Comparison of ENCODE assay signal across 13 mouse cellular contexts in genomic region chr11:100411736-100412135, GRCm38 (mm10). TPM values are rescaled to one million over a fixed set of nuclear protein-coding genes. Genes with fewer than 3 reads are reported as not detected.
DNase-seq lines count a peak whose midpoint lies in the region; ATAC-seq and TF ChIP-seq lines count a peak whose summit lies in the region.
"Had no signal": no experiment of that assay in that cellular context is flagged by ENCODE, and none has a peak within 500 bp of the region (broad histone marks: within the 10 kb centered on the region; RNA-seq: fewer than 3 reads in every experiment).

No protein-coding gene starts in this region.

- H3K4me2 ChIP-seq in heart, embryonic 11.5 days = peak overlapping the region; percentile 94
- H3K4me2 ChIP-seq in lung, embryonic 15.5 days = peak overlapping the region; percentile 89; the same call in 1 of the 2 replicates
- H3K4me2 ChIP-seq in embryonic facial prominence, embryonic 12.5 days (replicated peaks) = peak overlapping the region; percentile 57
- peak overlapping the region; percentile 68 for H3K4me2 ChIP-seq in stomach, embryonic 16.5 days (ENCODE audit: low read depth, low read length)
- H3K4me2 ChIP-seq: hindbrain, embryonic 14.5 days had no signal

- no peak for TF ChIP-seq CTCF in lung, adult 2 months (IDR thresholded peaks at IDR 0.05; ENCODE audit: insufficient read depth, low read length)

- H3K9ac ChIP-seq in heart, embryonic 11.5 days (ENCODE audit: low read depth, low read length) = peak overlapping the region; percentile 90; the same call in 1 of the 2 replicates
- no peak overlapping the region for H3K9ac ChIP-seq in lung, embryonic 15.5 days
- H3K9ac ChIP-seq in embryonic facial prominence, embryonic 12.5 days = 0 out of 2 replicates have a peak overlapping the region, but pooled peaks have one; percentile 80
- H3K9ac ChIP-seq in stomach, embryonic 16.5 days (ENCODE audit: low read length) = peak overlapping the region; percentile 94
- H3K9ac ChIP-seq: hindbrain, embryonic 14.5 days; neural tube, embryonic 12.5 days had no signal

- no peaks in the 10 kb centered on the region for H3K9me3 ChIP-seq in heart, embryonic 11.5 days (replicated peaks; ENCODE audit: control insufficient read depth, low read length)
- H3K9me3 ChIP-seq in lung, embryonic 15.5 days = no peaks in the 10 kb centered on the region
- no peaks in the 10 kb centered on the region for H3K9me3 ChIP-seq in embryonic facial prominence, embryonic 12.5 days
- no peaks in the 10 kb centered on the region for H3K9me3 ChIP-seq in stomach, embryonic 16.5 days (replicated peaks; ENCODE audit: control insufficient read depth, low read length)
- H3K9me3 ChIP-seq: neural tube, embryonic 12.5 days had no signal

- peak overlapping the region; percentile 35; the same call in 1 of the 2 replicates for H3K27ac ChIP-seq in heart, embryonic 11.5 days (ENCODE audit: low read depth, low read length)
- no peak overlapping the region; the same call in 1 of the 2 replicates for H3K27ac ChIP-seq in lung, embryonic 15.5 days
- H3K27ac ChIP-seq in embryonic facial prominence, embryonic 12.5 days = no peak overlapping the region
- H3K27ac ChIP-seq in stomach, embryonic 16.5 days (ENCODE audit: low read length) = peak overlapping the region; percentile 93
- H3K27ac ChIP-seq: hindbrain, embryonic 14.5 days; macrophage; neural tube, embryonic 12.5 days had no signal

- ATAC-seq in heart, embryonic 11.5 days (replicated peaks; ENCODE audit: insufficient number of reproducible peaks, low FRiP score, low TSS enrichment) = no peak
- ATAC-seq in lung, embryonic 15.5 days (ENCODE audit: borderline replicate concordance, extremely low read depth, low FRiP score, low TSS enrichment) = no peak
- ATAC-seq in embryonic facial prominence, embryonic 12.5 days (ENCODE audit: insufficient number of reproducible peaks, insufficient read depth, low FRiP score, low TSS enrichment) = no peak
- ATAC-seq in stomach, embryonic 16.5 days (ENCODE audit: insufficient read depth, low FRiP score) = no peak

- H3K27me3 ChIP-seq in heart, embryonic 11.5 days (ENCODE audit: control insufficient read depth, insufficient read depth, low read length) = no peaks in the 10 kb centered on the region
- no peaks in the 10 kb centered on the region for H3K27me3 ChIP-seq in lung, embryonic 15.5 days
- H3K27me3 ChIP-seq in embryonic facial prominence, embryonic 12.5 days = no peaks in the 10 kb centered on the region
- no peaks in the 10 kb centered on the region for H3K27me3 ChIP-seq in stomach, embryonic 16.5 days (ENCODE audit: control insufficient read depth, insufficient read depth, low read length)

- no peak overlapping the region for H3K4me3 ChIP-seq in heart, embryonic 11.5 days (ENCODE audit: low read depth, low read length)
- H3K4me3 ChIP-seq in lung, embryonic 15.5 days = no peak overlapping the region
- H3K4me3 ChIP-seq in lung, adult 2 months (replicated peaks; ENCODE audit: extremely low read depth, low read depth, low read length) = no peak overlapping the region
- H3K4me3 ChIP-seq in embryonic facial prominence, embryonic 12.5 days = peak overlapping the region; percentile 72; the same call in 1 of the 2 replicates
- H3K4me3 ChIP-seq in stomach, embryonic 16.5 days (replicated peaks; ENCODE audit: low read length) = peak overlapping the region; percentile 82
- H3K4me3 ChIP-seq: neural tube, embryonic 12.5 days had no signal

- 61% methylated on average over 11 of the region's 11 CpGs for WGBS in heart, embryonic 11.5 days (ENCODE audit: insufficient replicate concordance)
- 61% methylated on average over 11 of the region's 11 CpGs for WGBS in lung, embryonic 15.5 days
- 64% methylated on average over 11 of the region's 11 CpGs for WGBS in lung, adult 2 months
- WGBS in embryonic facial prominence, embryonic 12.5 days = 76% methylated on average over 11 of the region's 11 CpGs
- 39% methylated on average over 11 of the region's 11 CpGs for WGBS in stomach, embryonic 16.5 days

- H3K4me1 ChIP-seq in heart, embryonic 11.5 days (ENCODE audit: control insufficient read depth, insufficient read depth, low read length) = peaks cover 30% of the 10 kb centered on the region
- H3K4me1 ChIP-seq in lung, embryonic 15.5 days = peaks cover 47% of the 10 kb centered on the region
- H3K4me1 ChIP-seq in lung, adult 2 months (ENCODE audit: control insufficient read depth, insufficient read depth, low read length) = peaks cover 2% of the 10 kb centered on the region; the same call in 1 of the 2 replicates
- H3K4me1 ChIP-seq in embryonic facial prominence, embryonic 12.5 days = peaks cover 35% of the 10 kb centered on the region
- H3K4me1 ChIP-seq in stomach, embryonic 16.5 days (ENCODE audit: control insufficient read depth, insufficient read depth, low read length) = peaks cover 25% of the 10 kb centered on the region

- TF ChIP-seq POLR2A in lung, adult 2 months (IDR thresholded peaks at IDR 0.05; ENCODE audit: borderline replicate concordance, extremely low read depth, low read depth, low read length) = no peak

- peaks cover 11% of the 10 kb centered on the region for H3K36me3 ChIP-seq in heart, embryonic 11.5 days (ENCODE audit: control insufficient read depth, insufficient read depth, low read length)
- H3K36me3 ChIP-seq in lung, embryonic 15.5 days = peaks cover 24% of the 10 kb centered on the region
- peaks cover 34% of the 10 kb centered on the region for H3K36me3 ChIP-seq in embryonic facial prominence, embryonic 12.5 days
- peaks cover 12% of the 10 kb centered on the region; the same call in 1 of the 2 replicates for H3K36me3 ChIP-seq in stomach, embryonic 16.5 days (ENCODE audit: control insufficient read depth, insufficient read depth, low read length)
- H3K36me3 ChIP-seq: neural tube, embryonic 12.5 days had no signal

- no peak for DNase-seq in heart, postnatal 4 days
- DNase-seq in lung, adult 2 months = no peak
- no peak for DNase-seq in urinary bladder, postnatal 36 days (ENCODE audit: low spot score in 2 of 2)
- DNase-seq in spleen, postnatal 36 days (ENCODE audit: low spot score in 2 of 2) = no peak
- DNase-seq: cerebellum, postnatal 25 days; right cerebral cortex, postnatal 4 days had no signal

RNA-seq across cellular contexts. Expression of gene P3h4, which starts 2.9 kb away (rescaled TPM):
- polyA plus RNA-seq in heart, embryonic 11.5 days (2014; fragmentation: Nextera tagmentation; extraction: Ambion mirVana) = 67.2 and 70.6 TPM in 2 replicates
- total RNA-seq in heart, postnatal 4 days (2021) = 10 to 100 TPM; 28.0 to 30.0 TPM
- polyA plus RNA-seq in lung, embryonic 15.5 days (2015; fragmentation: Nextera tagmentation; extraction: Ambion mirVana) = 71.5 and 73.4 TPM in 2 replicates
- 40.6 and 53.9 TPM in 2 replicates for polyA plus RNA-seq in lung, adult 2 months (2012; rRNA removed)
- 51.4 and 55.3 TPM in 2 replicates for polyA plus RNA-seq in embryonic facial prominence, embryonic 12.5 days (2016; fragmentation: Nextera tagmentation; extraction: Ambion mirVana)
- polyA plus RNA-seq in stomach, embryonic 16.5 days (2015; fragmentation: Nextera tagmentation; extraction: Ambion mirVana) = 56.7 and 62.1 TPM in 2 replicates

RNA-seq across cellular contexts. Expression of gene Fkbp10, which starts 3.8 kb away (rescaled TPM):
- 89.3 and 107 TPM in 2 replicates for polyA plus RNA-seq in heart, embryonic 11.5 days (2014; fragmentation: Nextera tagmentation; extraction: Ambion mirVana)
- 10 to 100 TPM; 68.8 to 76.1 TPM for total RNA-seq in heart, postnatal 4 days (2021)
- polyA plus RNA-seq in lung, embryonic 15.5 days (2015; fragmentation: Nextera tagmentation; extraction: Ambion mirVana) = 142 and 143 TPM in 2 replicates
- 41.5 and 42.5 TPM in 2 replicates for polyA plus RNA-seq in lung, adult 2 months (2012; rRNA removed)
- polyA plus RNA-seq in embryonic facial prominence, embryonic 12.5 days (2016; fragmentation: Nextera tagmentation; extraction: Ambion mirVana) = 109 and 113 TPM in 2 replicates
- 114 and 119 TPM in 2 replicates for polyA plus RNA-seq in stomach, embryonic 16.5 days (2015; fragmentation: Nextera tagmentation; extraction: Ambion mirVana)
- polyA plus RNA-seq: macrophage had no signal

RNA-seq across cellular contexts. Expression of gene Jup, which starts 14.2 kb away (rescaled TPM):
- 72.2 and 80.6 TPM in 2 replicates for polyA plus RNA-seq in heart, embryonic 11.5 days (2014; fragmentation: Nextera tagmentation; extraction: Ambion mirVana)
- 100 to 1,000 TPM; 223 to 234 TPM for total RNA-seq in heart, postnatal 4 days (2021)
- 122 and 136 TPM in 2 replicates for polyA plus RNA-seq in lung, embryonic 15.5 days (2015; fragmentation: Nextera tagmentation; extraction: Ambion mirVana)
- 631 and 728 TPM in 2 replicates for polyA plus RNA-seq in lung, adult 2 months (2012; rRNA removed)
- polyA plus RNA-seq in embryonic facial prominence, embryonic 12.5 days (2016; fragmentation: Nextera tagmentation; extraction: Ambion mirVana) = 70.6 and 74.0 TPM in 2 replicates
- 247 and 328 TPM in 2 replicates for polyA plus RNA-seq in stomach, embryonic 16.5 days (2015; fragmentation: Nextera tagmentation; extraction: Ambion mirVana)

RNA-seq across cellular contexts. Expression of gene Nt5c3b, which starts 29.9 kb away (rescaled TPM):
- polyA plus RNA-seq in heart, embryonic 11.5 days (2014; fragmentation: Nextera tagmentation; extraction: Ambion mirVana) = 98.8 and 111 TPM in 2 replicates
- total RNA-seq in heart, postnatal 4 days (2021) = 10 to 100 TPM; 52.3 to 55.3 TPM
- 129 and 133 TPM in 2 replicates for polyA plus RNA-seq in lung, embryonic 15.5 days (2015; fragmentation: Nextera tagmentation; extraction: Ambion mirVana)
- polyA plus RNA-seq in lung, adult 2 months (2012; rRNA removed) = 21.7 and 31.5 TPM in 2 replicates
- polyA plus RNA-seq in embryonic facial prominence, embryonic 12.5 days (2016; fragmentation: Nextera tagmentation; extraction: Ambion mirVana) = 165 and 173 TPM in 2 replicates
- polyA plus RNA-seq in stomach, embryonic 16.5 days (2015; fragmentation: Nextera tagmentation; extraction: Ambion mirVana) = 99.1 and 109 TPM in 2 replicates

RNA-seq across cellular contexts. Expression of gene Klhl10, which starts 30.0 kb away (rescaled TPM):
- polyA plus RNA-seq in heart, embryonic 11.5 days (2014; fragmentation: Nextera tagmentation; extraction: Ambion mirVana) = 0.28 and 0.83 TPM in 2 replicates
- under 1 TPM; 0.43 to 0.59 TPM for total RNA-seq in heart, postnatal 4 days (2021)
- 0.56 and 0.88 TPM in 2 replicates for polyA plus RNA-seq in lung, embryonic 15.5 days (2015; fragmentation: Nextera tagmentation; extraction: Ambion mirVana)
- 0.22 and 0.49 TPM in 2 replicates for polyA plus RNA-seq in lung, adult 2 months (2012; rRNA removed)
- 1.3 TPM in 2 replicates for polyA plus RNA-seq in embryonic facial prominence, embryonic 12.5 days (2016; fragmentation: Nextera tagmentation; extraction: Ambion mirVana)
- 0.29 and 0.30 TPM in 2 replicates for polyA plus RNA-seq in stomach, embryonic 16.5 days (2015; fragmentation: Nextera tagmentation; extraction: Ambion mirVana)

Comparison
In these comparisons a context has a peak if more than half of its experiments do, and no peak if none do; other contexts are left out.
1. H3K27ac ChIP-seq: peak in heart, embryonic 11.5 days (single experiment) and stomach, embryonic 16.5 days (single experiment); none in lung, embryonic 15.5 days (single experiment) and embryonic facial prominence, embryonic 12.5 days (single experiment).
2. H3K4me3 ChIP-seq: peak in embryonic facial prominence, embryonic 12.5 days (single experiment) and stomach, embryonic 16.5 days (single experiment); none in heart, embryonic 11.5 days (single experiment), lung, embryonic 15.5 days (single experiment) and lung, adult 2 months (single experiment).
3. Peak in every context shown above with its lines, with median percentiles within 50 percentile points of each other: H3K4me2 ChIP-seq.